Mouse (Mus musculus) cerebellum, adult 2 months (tissue): ENCODE results near the gene Fcho1. TPM values are rescaled to one million over a fixed set of nuclear protein-coding genes. Genes with fewer than 3 reads are reported as not detected.

Experiments used
- DNase-seq, 2 experiments: peaks; one replicate each; pipeline ENCODE4 v3.0.0; 2021
- H3K27ac ChIP-seq: fragments of 200-500 bp; 2 replicates; pipeline ENCODE4 v1.5.1; 2012; ENCODE audit warnings: low read length, control low read depth, inconsistent platforms; ENCODE audit not compliant: insufficient read depth
- H3K27me3 ChIP-seq: fragments of 200-500 bp; 2 replicates; pipeline ENCODE4 v1.6.1; 2012; ENCODE audit warnings: inconsistent platforms, mild to moderate bottlenecking, low read length, moderate library complexity; ENCODE audit not compliant: control insufficient read depth, insufficient read depth
- H3K4me1 ChIP-seq: fragments of 200-500 bp; 2 replicates; pipeline ENCODE4 v1.6.1; 2011; ENCODE audit warnings: low read length; ENCODE audit not compliant: control insufficient read depth, insufficient read depth
- H3K4me3 ChIP-seq: fragments of 200-500 bp; replicated peaks from 2 replicates; pipeline ENCODE3; 2011; ENCODE audit warnings: mild to moderate bottlenecking, low read depth, low read length, control low read depth; ENCODE audit not compliant: insufficient read depth
- CTCF ChIP-seq: fragments of 200-500 bp; IDR thresholded peaks from 2 replicates; pipeline ENCODE4 v1.5.1; 2011; ENCODE audit warnings: low read depth, mild to moderate bottlenecking, control low read depth, low read length, moderate library complexity, borderline replicate concordance; ENCODE audit not compliant: insufficient read depth
- POLR2A ChIP-seq: fragments of 200-500 bp; IDR thresholded peaks from 2 replicates; pipeline ENCODE4 v1.6.1; 2011; ENCODE audit warnings: low read length, control low read depth, borderline replicate concordance; ENCODE audit not compliant: insufficient read depth
- WGBS: fragments of 180-500 bp; shearing (Covaris S2); methylation state at CpG from one replicate; pipeline ENCODE4 v1.1.7; 2018; 5-methylcytosine and 5-hydroxymethylcytosine counted together
- polyA plus RNA-seq: library from polyadenylated mRNA; depleted of rRNA; stranded (reverse); fragments of >200 nt; gene quantifications from 2 replicates; pipeline ENCODE4 v1.2.3, GENCODE M21; 2012

The Fcho1 gene
- polyA plus RNA-seq, 1 experiment: 108 TPM

DNA sequence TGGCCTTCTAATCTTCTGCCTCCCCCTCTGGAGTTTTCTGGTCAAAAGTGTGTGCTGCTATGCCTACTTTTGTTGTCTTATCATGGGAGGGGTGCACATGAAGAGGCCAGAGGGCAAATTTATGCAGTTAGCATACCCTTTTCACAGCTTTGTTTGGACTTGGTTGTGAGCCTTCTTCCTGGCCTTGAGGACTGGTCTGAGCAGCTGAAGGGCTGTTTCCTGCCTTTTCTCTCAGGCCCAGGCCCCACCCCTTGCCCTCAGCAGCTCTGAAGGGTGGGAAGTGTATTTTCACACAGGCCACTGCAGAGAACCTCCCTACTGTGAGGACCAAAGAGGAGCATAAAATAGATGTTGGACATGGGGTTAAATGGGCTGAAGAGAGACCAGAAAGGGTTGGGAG, 48.0 kb downstream of the Fcho1 start:
- TF ChIP-seq POLR2A (no peak), CTCF (no peak)

DNA sequence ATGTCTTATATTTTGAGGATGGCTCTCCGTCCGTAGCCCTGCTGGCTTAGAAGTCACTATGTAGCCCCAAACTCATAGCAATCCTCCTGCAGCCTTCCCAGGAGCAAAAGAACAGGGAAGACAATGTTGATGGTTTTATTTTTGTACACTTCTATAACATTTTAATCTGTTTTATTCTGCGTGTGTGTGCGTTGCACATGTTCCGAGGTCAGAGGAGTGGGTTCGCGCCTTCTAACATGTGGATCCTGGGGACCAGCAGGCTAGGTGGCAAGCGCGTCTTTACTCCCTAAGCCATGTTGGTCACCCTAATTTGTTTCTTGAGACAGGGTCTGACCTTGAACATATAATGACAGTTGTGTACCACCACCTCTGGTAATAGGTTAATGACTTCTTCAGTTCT, 48.7 kb downstream of the Fcho1 start:
- peak overlapping the region; percentile 98 for H3K4me3 ChIP-seq
- WGBS: 70% methylated on average over 9 of the region's 9 CpGs
- no peak for TF ChIP-seq POLR2A
- no peak for TF ChIP-seq CTCF
- no peak overlapping the region for H3K27ac ChIP-seq
- no peak for DNase-seq
- H3K4me1 ChIP-seq: peaks cover 13% of the 10 kb centered on the region
- no peaks in the 10 kb centered on the region for H3K27me3 ChIP-seq

More for the DNA sequence above, 48.0 kb downstream of the Fcho1 start:
- no peaks in the 10 kb centered on the region for H3K27me3 ChIP-seq
- peaks cover 13% of the 10 kb centered on the region for H3K4me1 ChIP-seq
- DNase-seq: no peak
- H3K4me3 ChIP-seq: no peak overlapping the region
- no peak overlapping the region for H3K27ac ChIP-seq

DNA sequence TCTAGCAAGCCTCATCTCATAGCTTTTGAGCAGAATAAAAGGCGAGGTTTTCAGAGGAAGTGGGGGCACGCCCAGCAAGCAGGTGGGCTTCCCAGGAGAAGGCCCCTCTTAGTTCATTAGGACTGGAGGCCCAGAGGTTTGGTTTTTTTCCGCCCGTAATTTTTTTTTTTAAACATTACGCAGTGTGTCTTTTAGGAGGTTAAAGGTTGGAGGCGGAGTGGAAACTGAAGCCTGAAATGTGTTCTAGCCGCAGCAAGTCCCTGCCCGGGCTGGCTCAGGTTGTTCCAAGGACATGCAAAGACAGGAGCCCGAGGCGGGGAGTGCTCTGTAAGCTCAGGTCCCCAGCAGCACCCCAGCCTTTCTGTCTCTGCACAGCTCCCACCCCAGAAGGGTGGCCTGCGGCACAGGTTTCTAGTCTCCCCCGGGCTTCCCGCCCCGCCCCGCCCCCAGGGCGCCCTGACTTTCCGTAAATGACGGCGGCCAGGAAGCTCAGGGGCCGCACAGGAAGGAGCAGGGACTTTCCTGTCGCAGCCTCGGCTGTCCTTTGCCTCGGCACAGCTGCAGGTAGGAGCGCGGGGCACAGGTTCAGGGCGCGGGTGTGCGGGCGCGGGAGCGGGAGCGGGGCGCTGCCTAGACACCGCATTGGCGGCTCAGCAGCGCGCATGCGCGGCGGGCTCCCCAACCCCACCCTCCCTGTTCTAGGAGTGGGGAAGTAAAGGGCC, 49.3 kb downstream of the Fcho1 start, which contains the start of gene Jak3:
TSS of gene Jak3 (plus strand) at position 277 of the 722 bp plus-strand sequence.
- H3K4me3 ChIP-seq: peak within 1 kb of the TSS; percentile 98
- H3K27me3 ChIP-seq: no peaks in the 10 kb centered on the region
- H3K27ac ChIP-seq: peak within 1 kb of the TSS; percentile 90
- DNase-seq: peak; percentile 76 to 79
- WGBS: 3% methylated on average over 40 of the region's 40 CpGs
- H3K4me1 ChIP-seq: peaks cover 13% of the 10 kb centered on the region
- TF ChIP-seq CTCF (no peak), POLR2A (peak; percentile 90)

DNA sequence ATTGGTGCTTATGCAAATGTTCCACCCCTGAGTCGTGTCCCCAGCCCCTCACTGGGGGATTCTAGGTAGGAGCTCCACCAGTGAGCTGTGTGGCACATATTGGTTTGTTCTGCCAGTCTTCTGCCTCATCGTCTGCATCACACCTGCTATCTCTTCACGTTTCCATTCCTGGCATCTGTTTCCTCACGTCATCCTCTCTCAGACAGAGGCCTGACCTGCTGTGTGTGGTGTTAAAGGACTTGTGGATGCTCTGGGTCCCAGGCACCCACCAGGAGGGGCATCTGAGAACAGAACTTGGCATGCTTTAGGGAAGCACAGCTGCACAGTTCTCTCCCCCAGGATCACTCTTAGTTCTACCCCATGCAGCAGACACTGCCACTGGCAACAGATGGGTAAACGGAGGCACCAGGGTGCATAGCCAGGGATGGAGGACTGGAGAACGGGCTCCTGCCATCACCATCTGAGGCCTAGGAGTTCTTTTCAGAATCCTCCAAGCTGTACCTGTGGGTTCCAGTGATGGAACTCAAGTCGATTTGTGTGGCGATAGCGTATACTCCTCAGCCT, 50.0 kb downstream of the Fcho1 start:
- no peak for TF ChIP-seq CTCF
- no peak for TF ChIP-seq POLR2A
- 19% methylated on average over 9 of the region's 9 CpGs for WGBS
- Histone ChIP-seq H3K27ac (peak overlapping the region; percentile 90), H3K27me3 (no peaks in the 10 kb centered on the region), H3K4me3 (peak overlapping the region; percentile 98), H3K4me1 (peaks cover 13% of the 10 kb centered on the region)
- peak in 1 of 2 experiments; percentile 37 for DNase-seq

GRCm38 (mm10) chr8:71674071-71674470, 51.4 kb downstream of the Fcho1 start:
- Histone ChIP-seq H3K4me1 (peaks cover 17% of the 10 kb centered on the region), H3K4me3 (no peak overlapping the region), H3K27me3 (no peaks in the 10 kb centered on the region), H3K27ac (no peak overlapping the region)
- 74% methylated on average over 2 of the region's 2 CpGs for WGBS
- no peak for DNase-seq
- no peak for TF ChIP-seq CTCF
- no peak for TF ChIP-seq POLR2A

DNA sequence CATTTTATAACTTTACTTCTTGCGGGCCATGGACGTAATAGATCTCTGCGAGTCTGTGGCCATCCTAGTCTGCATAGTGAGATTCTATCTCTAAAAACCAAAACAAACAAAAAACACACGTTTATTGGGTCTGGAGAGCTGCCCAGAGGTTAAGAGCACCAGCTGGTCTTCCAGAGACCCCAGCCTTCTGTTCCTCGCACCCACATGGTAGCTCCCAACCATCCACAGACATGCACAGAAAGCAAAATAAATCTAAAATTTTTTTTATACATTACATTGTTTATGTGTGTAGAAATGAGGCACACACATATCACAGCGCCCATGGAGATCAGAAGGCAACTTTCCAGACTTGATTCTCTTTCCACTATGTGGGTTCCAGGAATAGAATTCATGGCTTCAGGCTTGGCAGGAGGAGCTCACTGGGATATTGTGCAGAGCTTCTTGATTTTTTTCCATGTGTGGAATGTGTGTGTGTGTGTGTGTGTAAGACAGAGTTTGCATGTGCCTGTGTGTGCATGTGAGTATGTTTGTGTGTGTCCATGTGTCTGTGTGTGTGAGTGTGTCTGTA, 53.3 kb downstream of the Fcho1 start:
- Histone ChIP-seq H3K27ac (peak overlapping the region; percentile 79), H3K4me3 (peak overlapping the region; percentile 94), H3K27me3 (no peaks in the 10 kb centered on the region), H3K4me1 (peaks cover 30% of the 10 kb centered on the region)
- no peak for DNase-seq
- TF ChIP-seq POLR2A: no peak
- TF ChIP-seq CTCF: no peak
- 35% methylated on average over 6 of the region's 6 CpGs for WGBS

- TF ChIP-seq CTCF (no peak), POLR2A (peak; percentile 83)
- WGBS: under 1% methylated on average over 42 of the region's 42 CpGs
- H3K4me3 ChIP-seq: peak within 1 kb of the TSS; percentile 94
- H3K27ac ChIP-seq: peak within 1 kb of the TSS; percentile 79
- DNase-seq: peak; percentile 95
- no peaks in the 10 kb centered on the region for H3K27me3 ChIP-seq
- H3K4me1 ChIP-seq: peaks cover 37% of the 10 kb centered on the region
Observed at GRCm38 (mm10) chr8:71671549-71671965, 54.0 kb downstream of the Fcho1 start, which contains the start of gene Unc13a. Gene Unc13a (minus strand): TSS chr8:71671757.
